ENCODE assay signal across 8 mouse cellular contexts in the genomic region with DNA sequence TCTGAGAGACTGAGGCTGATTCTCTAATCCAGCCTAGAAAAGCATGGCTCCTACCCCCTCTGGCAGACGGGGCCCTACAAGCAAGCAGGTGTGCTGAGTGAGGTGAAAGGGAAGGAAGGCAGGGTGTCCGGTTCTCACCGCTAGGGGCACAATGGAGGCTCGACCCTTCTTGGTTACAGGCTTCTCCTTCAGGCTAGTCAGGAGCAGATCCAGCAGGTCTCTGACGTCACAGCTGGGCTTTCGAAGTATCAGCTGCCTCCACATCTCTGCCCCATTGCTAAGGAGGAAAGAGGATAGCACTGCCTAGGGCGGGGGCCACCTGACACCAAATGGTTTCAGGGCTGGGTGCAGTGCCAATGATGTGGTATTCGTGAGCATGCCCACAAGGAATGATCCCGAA. TPM values are rescaled to one million over a fixed set of nuclear protein-coding genes. Genes with fewer than 3 reads are reported as not detected.
DNase-seq lines count a peak whose midpoint lies in the region; ATAC-seq and TF ChIP-seq lines count a peak whose summit lies in the region.

No protein-coding gene starts in this region.

- H3K27me3 ChIP-seq in heart, embryonic 15.5 days, result peaks cover 27% of the 10 kb centered on the region
- H3K27me3 ChIP-seq in forebrain, embryonic 10.5 days (ENCODE audit: poor library complexity, severe bottlenecking), result peaks cover 20% of the 10 kb centered on the region
- no peaks in the 10 kb centered on the region for H3K27me3 ChIP-seq in small intestine, adult 2 months (ENCODE audit: control insufficient read depth, insufficient read depth, low read length)

- WGBS in heart, embryonic 15.5 days, result 16% methylated on average over 9 of the region's 9 CpGs
- 21% methylated on average over 9 of the region's 9 CpGs for WGBS in forebrain, embryonic 10.5 days
- 16% methylated on average over 9 of the region's 9 CpGs for whole genome bisulfite sequencing in small intestine, adult 2 months

- H3K36me3 ChIP-seq in heart, embryonic 15.5 days, result no peaks in the 10 kb centered on the region
- H3K36me3 ChIP-seq in forebrain, embryonic 10.5 days (replicated peaks), result no peaks in the 10 kb centered on the region
- no peaks in the 10 kb centered on the region for H3K36me3 ChIP-seq in small intestine, adult 2 months (ENCODE audit: control insufficient read depth, insufficient read depth, low read length)

- no peak overlapping the region for H3K4me3 ChIP-seq in heart, embryonic 15.5 days
- H3K4me3 ChIP-seq in forebrain, embryonic 10.5 days, result no peak overlapping the region; the same call in 1 of the 2 replicates
- H3K4me3 ChIP-seq in small intestine, adult 2 months (ENCODE audit: low read depth, low read length), result no peak overlapping the region

- no peak overlapping the region for H3K9ac ChIP-seq in heart, embryonic 15.5 days

- H3K4me2 ChIP-seq in heart, embryonic 15.5 days, result no peak overlapping the region

- H3K4me1 ChIP-seq in heart, embryonic 15.5 days (replicated peaks), result no peaks in the 10 kb centered on the region; the same call in none of the 2 replicates
- peaks cover 32% of the 10 kb centered on the region for H3K4me1 ChIP-seq in forebrain, embryonic 10.5 days
- H3K4me1 ChIP-seq in small intestine, adult 2 months (ENCODE audit: control insufficient read depth, insufficient read depth, insufficient read length, low read length), result peaks cover 9% of the 10 kb centered on the region; the same call in 1 of the 2 replicates

- no peak for DNase-seq in heart, postnatal 4 days
- peak; percentile 17 for DNase-seq in Muller cell, postnatal 12 days (ENCODE audit: inconsistent ontology term)
- peak; percentile 69 for DNase-seq in forebrain, embryonic 10.5 days (ENCODE audit: extremely low spot score, low spot score)
- peak; percentile 43 for DNase-seq in kidney, adult 11 months
- DNase-seq in lung, postnatal 14 days, result peak; percentile 12
- no peak for DNase-seq in urinary bladder, postnatal 4 days (ENCODE audit: low spot score in 2 of 2)

- H3K9me3 ChIP-seq in heart, embryonic 15.5 days (replicated peaks), result no peaks in the 10 kb centered on the region
- no peaks in the 10 kb centered on the region for H3K9me3 ChIP-seq in forebrain, embryonic 10.5 days

- ATAC-seq in heart, embryonic 15.5 days (replicated peaks; ENCODE audit: insufficient number of reproducible peaks, insufficient read depth, low FRiP score, low read depth), result 0 out of 2 replicates have a peak, but pooled peaks have one; percentile 37

- no peak for TF ChIP-seq POLR2A in small intestine, adult 2 months (IDR thresholded peaks at IDR 0.05; ENCODE audit: low read depth, low read length)

- peak; percentile 58; the same call in 1 of the 2 replicates for TF ChIP-seq CTCF in small intestine, adult 2 months (IDR thresholded peaks at IDR 0.05; ENCODE audit: extremely low read depth, insufficient read length, insufficient replicate concordance, low read depth, low read length)

- H3K27ac ChIP-seq in heart, embryonic 15.5 days, result no peak overlapping the region
- no peak overlapping the region for H3K27ac ChIP-seq in forebrain, embryonic 10.5 days
- H3K27ac ChIP-seq in small intestine, adult 2 months (ENCODE audit: insufficient read depth, low read depth, low read length), result no peak overlapping the region

RNA-seq across cellular contexts. Expression of gene Ttc4, which starts 21.2 kb away (rescaled TPM):
- polyA plus RNA-seq in heart, embryonic 15.5 days (2015; fragmentation: Nextera tagmentation; extraction: Ambion mirVana), result 46.8 and 64.6 TPM in 2 replicates
- 10 to 100 TPM; 21.6 to 23.9 TPM for total RNA-seq in heart, postnatal 4 days (2021)
- polyA plus RNA-seq in forebrain, embryonic 10.5 days (2016; fragmentation: Nextera tagmentation; extraction: Ambion mirVana), result 105 and 114 TPM in 2 replicates
- polyA plus RNA-seq in small intestine, adult 2 months (2012; rRNA removed), result 16.9 and 41.4 TPM in 2 replicates

RNA-seq across cellular contexts. Expression of gene Mroh7, which starts 30.7 kb away (rescaled TPM):
- 0.68 and 0.87 TPM in 2 replicates for polyA plus RNA-seq in heart, embryonic 15.5 days (2015; fragmentation: Nextera tagmentation; extraction: Ambion mirVana)
- total RNA-seq in heart, postnatal 4 days (2021), result 1 to 10 TPM in 1 of 2 experiments, under 1 TPM in 1; 0.16 to 1.1 TPM
- polyA plus RNA-seq in forebrain, embryonic 10.5 days (2016; fragmentation: Nextera tagmentation; extraction: Ambion mirVana), result 0.06 and 0.12 TPM in 2 replicates
- polyA plus RNA-seq in small intestine, adult 2 months (2012; rRNA removed), result 1.0 and 17.2 TPM in 2 replicates

RNA-seq across cellular contexts. Expression of gene Fam151a, which starts 33.7 kb away (rescaled TPM):
- polyA plus RNA-seq in heart, embryonic 15.5 days (2015; fragmentation: Nextera tagmentation; extraction: Ambion mirVana), result 0.31 and 0.36 TPM in 2 replicates
- total RNA-seq in heart, postnatal 4 days (2021), result under 1 TPM; 0.19 to 0.41 TPM
- 0.09 TPM in 1 of 2 replicates, not detected in the other for polyA plus RNA-seq in forebrain, embryonic 10.5 days (2016; fragmentation: Nextera tagmentation; extraction: Ambion mirVana)
- 1.4 and 449 TPM in 2 replicates for polyA plus RNA-seq in small intestine, adult 2 months (2012; rRNA removed)

RNA-seq across cellular contexts. Expression of gene Pars2, which starts 49.1 kb away (rescaled TPM):
- polyA plus RNA-seq in heart, embryonic 15.5 days (2015; fragmentation: Nextera tagmentation; extraction: Ambion mirVana), result 10.6 and 10.8 TPM in 2 replicates
- 1 to 10 TPM; 6.7 to 7.4 TPM for total RNA-seq in heart, postnatal 4 days (2021)
- 14.9 and 19.7 TPM in 2 replicates for polyA plus RNA-seq in forebrain, embryonic 10.5 days (2016; fragmentation: Nextera tagmentation; extraction: Ambion mirVana)
- polyA plus RNA-seq in small intestine, adult 2 months (2012; rRNA removed), result 5.6 and 7.5 TPM in 2 replicates

Comparison
In these comparisons a context has a peak if more than half of its experiments do, and no peak if none do; other contexts are left out.
1. DNase-seq: peak in Muller cell, postnatal 12 days (single experiment), forebrain, embryonic 10.5 days (single experiment), kidney, adult 11 months (single experiment) and lung, postnatal 14 days (single experiment); none in heart, postnatal 4 days (single experiment) and urinary bladder, postnatal 4 days (0 of 2).